Mouse (Mus musculus) urinary bladder, postnatal 36 days (tissue): ENCODE measurements at regions not wholly inside any gene's neighbourhood (a gene's known extent, or its start where the extent isn't known, plus 50 kb on each side); places are given as distances from the start of the nearest gene placed in this dataset.

Source experiments
- DNase-seq, 2 experiments: peaks; one replicate each; pipeline ENCODE4 v3.0.0; 2022; ENCODE audit warnings: low spot score in 2 of 2, mixed read lengths in 1 of 2

GRCm38 (mm10) chr14:24876508-24876907 lies 389.6 kb downstream of the Rps24 start:
- no peak for DNase-seq

- DNase-seq = no peak
Observed at GRCm38 (mm10) chr14:24877853-24878252, 390.9 kb downstream of the Rps24 start.

- no peak for DNase-seq
Observed at GRCm38 (mm10) chr14:24886164-24886563, 399.2 kb downstream of the Rps24 start.

- DNase-seq = no peak
Observed at GRCm38 (mm10) chr14:24886896-24887421, 400.0 kb downstream of the Rps24 start.

- no peak for DNase-seq
Observed at GRCm38 (mm10) chr14:24890856-24891255, 403.9 kb downstream of the Rps24 start.

GRCm38 (mm10) chr14:24895196-24895595 lies 408.3 kb downstream of the Rps24 start:
- no peak for DNase-seq

- no peak for DNase-seq
Observed at GRCm38 (mm10) chr14:24896681-24897080, 409.8 kb downstream of the Rps24 start.

GRCm38 (mm10) chr14:24900501-24901179 lies 413.7 kb downstream of the Rps24 start:
- no peak for DNase-seq

GRCm38 (mm10) chr14:24901726-24902125 lies 414.8 kb downstream of the Rps24 start:
- no peak for DNase-seq

GRCm38 (mm10) chr14:24902870-24903269 lies 415.9 kb downstream of the Rps24 start:
- DNase-seq = peak in 1 of 2 experiments; percentile 33

GRCm38 (mm10) chr14:24904712-24905111 lies 417.8 kb downstream of the Rps24 start:
- DNase-seq = no peak

GRCm38 (mm10) chr14:24906916-24907315 lies 420.0 kb downstream of the Rps24 start:
- no peak for DNase-seq

GRCm38 (mm10) chr14:24908377-24908776 lies 421.5 kb downstream of the Rps24 start:
- DNase-seq = no peak

- no peak for DNase-seq
Observed at GRCm38 (mm10) chr14:24911621-24912020, 424.7 kb downstream of the Rps24 start.

GRCm38 (mm10) chr14:24919056-24919455 lies 432.1 kb downstream of the Rps24 start:
- DNase-seq = no peak

- DNase-seq = no peak
Observed at GRCm38 (mm10) chr14:24922006-24922405, 435.1 kb downstream of the Rps24 start.

GRCm38 (mm10) chr14:24924561-24924960 lies 437.6 kb downstream of the Rps24 start:
- no peak for DNase-seq

GRCm38 (mm10) chr14:24926086-24927048 lies 439.4 kb downstream of the Rps24 start:
- DNase-seq = no peak

GRCm38 (mm10) chr14:24928726-24929125 lies 441.8 kb downstream of the Rps24 start:
- no peak for DNase-seq

GRCm38 (mm10) chr14:24930251-24930650 lies 443.3 kb downstream of the Rps24 start:
- DNase-seq = no peak

GRCm38 (mm10) chr14:24937876-24938275 lies 451.0 kb downstream of the Rps24 start:
- no peak for DNase-seq

- DNase-seq = no peak
Observed at GRCm38 (mm10) chr14:24939068-24939467, 452.1 kb downstream of the Rps24 start.
